Mouse (Mus musculus): ENCODE measurements around the gene Ppp1r13b. TPM values are rescaled to one million over a fixed set of nuclear protein-coding genes. Genes with fewer than 3 reads are reported as not detected.

Gene Ppp1r13b
- polyA plus RNA-seq, 1 experiment from 2014 or later: 15.5 TPM

GRCm38 (mm10) chr12:111790090-111790489, 117.8 kb downstream of the Ppp1r13b start:
- Histone ChIP-seq H3K9me3 (ENCODE audit: control insufficient read depth, low read length) (no peaks in the 10 kb centered on the region), H3K4me1 (ENCODE audit: control insufficient read depth in 2 of 2, insufficient read depth in 2 of 2, low read length in 2 of 2) (no peaks in the 10 kb centered on the region), H3K27me3 (ENCODE audit: control insufficient read depth, insufficient read depth, low read length) (no peaks in the 10 kb centered on the region), H3K4me3 (ENCODE audit: control insufficient read depth in 1 of 2, insufficient read depth in 1 of 2, low read depth in 1 of 2, low read length in 2 of 2) (no peak overlapping the region), H3K36me3 (ENCODE audit: control insufficient read depth, insufficient read depth, low read length) (peaks cover 100% of the 10 kb centered on the region), H3K9ac (ENCODE audit: low read length) (no peak overlapping the region), H3K4me2 (ENCODE audit: low read length) (no peak overlapping the region), H3K27ac (replicated peaks in 1 of 2; ENCODE audit: control insufficient read depth in 1 of 2, insufficient read depth in 1 of 2, low read depth in 2 of 2, low read length in 2 of 2) (no peak overlapping the region)
- WGBS: 93% methylated on average over 5 of the region's 5 CpGs
- no peak for ATAC-seq (ENCODE audit: insufficient number of reproducible peaks, insufficient read depth, low FRiP score, low read depth)

- no peak overlapping the region for H3K4me3 ChIP-seq (ENCODE audit: control insufficient read depth in 1 of 2, insufficient read depth in 1 of 2, low read depth in 1 of 2, low read length in 2 of 2)
- H3K4me2 ChIP-seq (ENCODE audit: low read length): no peak overlapping the region
- no peak for ATAC-seq (ENCODE audit: insufficient number of reproducible peaks, insufficient read depth, low FRiP score, low read depth)
- no peak overlapping the region for H3K9ac ChIP-seq (ENCODE audit: low read length)
- H3K27ac ChIP-seq (replicated peaks in 1 of 2; ENCODE audit: control insufficient read depth in 1 of 2, insufficient read depth in 1 of 2, low read depth in 2 of 2, low read length in 2 of 2): no peak overlapping the region
- 52% methylated on average over 6 of the region's 6 CpGs for WGBS
- H3K9me3 ChIP-seq (ENCODE audit: control insufficient read depth, low read length): no peaks in the 10 kb centered on the region
- peaks cover 92% of the 10 kb centered on the region for H3K36me3 ChIP-seq (ENCODE audit: control insufficient read depth, insufficient read depth, low read length)
- H3K4me1 ChIP-seq (ENCODE audit: control insufficient read depth in 2 of 2, insufficient read depth in 2 of 2, low read length in 2 of 2): no peaks in the 10 kb centered on the region
- no peaks in the 10 kb centered on the region for H3K27me3 ChIP-seq (ENCODE audit: control insufficient read depth, insufficient read depth, low read length)
These were observed 120.9 kb downstream of the Ppp1r13b start for GRCm38 (mm10) chr12:111787015-111787414.

- H3K4me3 ChIP-seq (ENCODE audit: control insufficient read depth in 1 of 2, insufficient read depth in 1 of 2, low read depth in 1 of 2, low read length in 2 of 2): no peak overlapping the region
- peaks cover 92% of the 10 kb centered on the region for H3K36me3 ChIP-seq (ENCODE audit: control insufficient read depth, insufficient read depth, low read length)
- no peak overlapping the region for H3K9ac ChIP-seq (ENCODE audit: low read length)
- ATAC-seq (ENCODE audit: insufficient number of reproducible peaks, insufficient read depth, low FRiP score, low read depth): no peak
- H3K4me1 ChIP-seq (ENCODE audit: control insufficient read depth in 2 of 2, insufficient read depth in 2 of 2, low read length in 2 of 2): no peaks in the 10 kb centered on the region
- H3K27me3 ChIP-seq (ENCODE audit: control insufficient read depth, insufficient read depth, low read length): no peaks in the 10 kb centered on the region
- WGBS: 76% methylated on average over 15 of the region's 15 CpGs
- H3K27ac ChIP-seq (replicated peaks in 1 of 2; ENCODE audit: control insufficient read depth in 1 of 2, insufficient read depth in 1 of 2, low read depth in 2 of 2, low read length in 2 of 2): no peak overlapping the region
- no peaks in the 10 kb centered on the region for H3K9me3 ChIP-seq (ENCODE audit: control insufficient read depth, low read length)
- no peak overlapping the region for H3K4me2 ChIP-seq (ENCODE audit: low read length)
These were observed 122.7 kb downstream of the Ppp1r13b start for GRCm38 (mm10) chr12:111785174-111785573.

GRCm38 (mm10) chr12:111779544-111779943, 128.4 kb downstream of the Ppp1r13b start:
- Histone ChIP-seq H3K36me3 (ENCODE audit: control insufficient read depth, insufficient read depth, low read length) (peaks cover 97% of the 10 kb centered on the region), H3K9ac (ENCODE audit: low read length) (no peak overlapping the region), H3K27ac (replicated peaks in 1 of 2; ENCODE audit: control insufficient read depth in 1 of 2, insufficient read depth in 1 of 2, low read depth in 2 of 2, low read length in 2 of 2) (no peak overlapping the region), H3K9me3 (ENCODE audit: control insufficient read depth, low read length) (peaks cover 5% of the 10 kb centered on the region; the same call in 1 of the 2 replicates), H3K4me1 (ENCODE audit: control insufficient read depth in 2 of 2, insufficient read depth in 2 of 2, low read length in 2 of 2) (no peaks in the 10 kb centered on the region; a peak in 1 of 4 replicates), H3K27me3 (ENCODE audit: control insufficient read depth, insufficient read depth, low read length) (no peaks in the 10 kb centered on the region), H3K4me2 (ENCODE audit: low read length) (no peak overlapping the region), H3K4me3 (ENCODE audit: control insufficient read depth in 1 of 2, insufficient read depth in 1 of 2, low read depth in 1 of 2, low read length in 2 of 2) (no peak overlapping the region)
- no peak for ATAC-seq (ENCODE audit: insufficient number of reproducible peaks, insufficient read depth, low FRiP score, low read depth)
- 88% methylated on average over 1 of the region's 1 CpGs for WGBS

Other genes with a start within 250 kb of the Ppp1r13b start
- 262 and 266 TPM in 2 replicates for gene Ckb, start 235.8 kb downstream of the Ppp1r13b start, polyA plus RNA-seq (2014; fragmentation: Nextera tagmentation; extraction: Ambion mirVana)
- gene Trmt61a, start 230.0 kb downstream of the Ppp1r13b start, polyA plus RNA-seq (2014; fragmentation: Nextera tagmentation; extraction: Ambion mirVana): 3.1 and 5.5 TPM in 2 replicates
- gene Bag5, start 194.9 kb downstream of the Ppp1r13b start, polyA plus RNA-seq (2014; fragmentation: Nextera tagmentation; extraction: Ambion mirVana): 42.1 and 42.6 TPM in 2 replicates
- gene Apopt1, start 194.8 kb downstream of the Ppp1r13b start, polyA plus RNA-seq (2014; fragmentation: Nextera tagmentation; extraction: Ambion mirVana): 49.7 and 51.0 TPM in 2 replicates
- gene Klc1, start 149.3 kb downstream of the Ppp1r13b start, polyA plus RNA-seq (2014; fragmentation: Nextera tagmentation; extraction: Ambion mirVana): 98.9 and 118 TPM in 2 replicates
- 5.7 and 7.0 TPM in 2 replicates for gene Xrcc3, start 94.2 kb downstream of the Ppp1r13b start, polyA plus RNA-seq (2014; fragmentation: Nextera tagmentation; extraction: Ambion mirVana)
- gene Zfyve21, start 93.9 kb downstream of the Ppp1r13b start, polyA plus RNA-seq (2014; fragmentation: Nextera tagmentation; extraction: Ambion mirVana): 88.3 and 89.3 TPM in 2 replicates
- gene Atp5mpl, start 58.9 kb upstream of the Ppp1r13b start, polyA plus RNA-seq (2014; fragmentation: Nextera tagmentation; extraction: Ambion mirVana): 1,909 and 2,053 TPM in 2 replicates
- 0.16 and 0.49 TPM in 2 replicates for gene Tdrd9, start 63.4 kb upstream of the Ppp1r13b start, polyA plus RNA-seq (2014; fragmentation: Nextera tagmentation; extraction: Ambion mirVana)
- 1.0 and 1.9 TPM in 2 replicates for gene Rd3l, start 73.2 kb upstream of the Ppp1r13b start, polyA plus RNA-seq (2014; fragmentation: Nextera tagmentation; extraction: Ambion mirVana)
- 0.15 TPM in 1 of 2 replicates, not detected in the other for gene Aspg, start 198.6 kb upstream of the Ppp1r13b start, polyA plus RNA-seq (2014; fragmentation: Nextera tagmentation; extraction: Ambion mirVana)
- 1.7 and 1.9 TPM in 2 replicates for gene Kif26a, start 238.1 kb upstream of the Ppp1r13b start, polyA plus RNA-seq (2014; fragmentation: Nextera tagmentation; extraction: Ambion mirVana)

Data from heart, embryonic 14.5 days (tissue).